Mouse (Mus musculus) gastrocnemius, postnatal 10 days (tissue): ENCODE measurements around the gene Lrrc75b. TPM values are rescaled to one million over a fixed set of nuclear protein-coding genes. Genes with fewer than 3 reads are reported as not detected.
"Not testable (repeated sequence)": the region's sequence is repeated elsewhere in the genome, so short reads cannot be mapped to it uniquely, and the experiment has no call there.

Source experiments
- DNase-seq: peaks from one replicate; pipeline ENCODE4 v3.0.0; 2021; ENCODE audit warnings: mixed read lengths
- total RNA-seq, 2 experiments: library from RNA; stranded (reverse); gene quantifications; 2 replicates each; pipeline ENCODE4 v1.2.3; 2021

Gene Lrrc75b
- total RNA-seq, 2 experiments from 2014 or later, result 1.3 to 1.9 TPM

DNA sequence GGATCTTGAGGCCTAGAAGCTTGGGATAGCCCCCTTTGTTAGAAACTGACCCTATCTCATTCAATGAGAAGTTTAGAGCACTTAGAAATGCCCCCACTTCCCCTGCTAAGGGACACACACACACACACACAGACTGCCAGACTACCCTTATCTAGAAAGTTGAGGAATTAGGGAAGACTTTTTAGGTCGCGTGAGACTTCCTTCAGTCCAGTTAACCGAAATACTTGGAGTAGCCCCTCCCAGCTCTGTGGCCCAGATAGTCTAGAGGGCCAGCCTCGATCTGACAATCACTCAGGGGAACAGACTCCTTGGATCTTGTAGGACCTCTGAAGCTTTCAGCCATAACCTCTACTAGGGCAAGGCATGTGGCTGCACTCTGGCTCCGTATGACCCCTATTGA lies 7.9 kb upstream of the Lrrc75b start:
- no peak for DNase-seq

DNA sequence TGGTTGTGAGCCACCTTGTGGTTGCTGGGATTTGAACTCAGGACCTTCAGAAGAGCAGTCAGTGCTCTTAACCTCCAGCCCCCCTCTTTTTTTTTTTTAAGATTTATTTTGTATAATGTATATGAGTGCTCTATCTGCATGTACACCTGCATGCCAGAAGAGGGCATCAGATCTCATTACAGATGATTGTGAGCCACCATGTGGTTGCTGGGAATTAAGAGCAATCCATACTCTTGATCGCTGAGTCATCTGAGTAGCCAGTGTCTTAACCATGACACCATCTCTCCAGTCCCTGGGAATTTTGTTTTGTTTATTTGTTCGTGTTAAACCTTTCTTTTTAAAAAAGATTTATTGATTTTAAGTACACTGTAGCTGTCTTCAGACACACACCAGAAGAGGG lies 6.6 kb upstream of the Lrrc75b start:
- not testable (repeated sequence) for DNase-seq

DNA sequence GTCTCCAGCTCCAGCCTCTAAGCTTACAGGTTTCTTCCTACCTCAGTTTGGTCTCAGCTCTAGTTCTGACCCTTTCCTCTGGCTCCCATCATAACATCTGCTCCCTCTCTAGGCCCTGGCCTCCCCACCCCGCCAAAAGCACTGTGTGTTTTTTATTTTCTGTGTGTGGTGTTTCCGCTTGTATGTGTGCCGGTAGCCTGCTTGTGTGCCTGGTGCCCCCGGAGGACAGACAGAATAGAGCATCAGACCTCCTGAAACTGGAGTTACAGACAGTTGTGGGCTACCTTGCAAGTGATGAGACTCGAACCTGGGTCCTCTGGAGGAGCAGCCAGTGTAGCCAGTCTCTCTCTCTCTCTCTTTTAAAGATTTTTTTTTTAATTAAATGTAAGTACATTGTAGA lies 6.2 kb upstream of the Lrrc75b start:
- no peak for DNase-seq

DNA sequence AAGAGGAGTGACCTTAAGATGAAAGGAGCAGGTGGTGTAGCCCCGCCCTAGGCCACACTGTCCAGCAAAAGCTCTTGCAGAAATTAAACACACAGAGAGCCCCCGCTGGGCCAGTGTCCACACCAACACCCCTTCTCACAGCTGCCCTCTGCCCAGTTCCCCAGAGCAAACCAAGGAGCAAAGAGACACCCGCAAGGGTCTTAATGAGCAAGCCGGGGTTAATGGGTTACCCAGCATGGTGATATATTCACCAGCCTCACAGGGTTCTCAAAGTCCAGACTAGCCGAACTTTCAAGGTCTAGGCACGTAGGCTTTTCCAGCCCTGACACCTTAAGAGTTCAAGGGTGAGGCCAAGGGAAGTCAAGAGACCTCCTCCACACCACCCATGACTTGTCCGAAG lies 5.8 kb upstream of the Lrrc75b start:
- DNase-seq, result no peak

DNA sequence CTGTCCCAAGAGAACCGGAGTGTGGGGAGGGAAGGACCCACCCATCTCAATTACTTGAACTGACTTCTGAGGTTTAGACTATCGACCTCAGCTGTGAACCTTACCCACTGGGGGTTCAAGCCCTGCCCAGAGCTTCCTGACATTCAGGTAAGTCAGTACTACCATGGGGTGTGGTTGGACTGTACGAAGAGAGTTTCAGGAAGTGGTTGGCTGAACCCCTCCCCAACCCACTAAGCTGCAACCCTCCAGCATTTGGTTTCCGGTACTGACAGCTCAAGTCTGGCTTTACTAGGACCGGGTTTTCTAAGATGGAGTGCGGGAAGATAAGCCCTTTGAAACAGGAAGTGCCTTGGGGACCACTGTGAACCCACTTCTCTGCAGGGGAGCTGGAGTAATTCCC lies 5.3 kb upstream of the Lrrc75b start:
- DNase-seq, result no peak

DNA sequence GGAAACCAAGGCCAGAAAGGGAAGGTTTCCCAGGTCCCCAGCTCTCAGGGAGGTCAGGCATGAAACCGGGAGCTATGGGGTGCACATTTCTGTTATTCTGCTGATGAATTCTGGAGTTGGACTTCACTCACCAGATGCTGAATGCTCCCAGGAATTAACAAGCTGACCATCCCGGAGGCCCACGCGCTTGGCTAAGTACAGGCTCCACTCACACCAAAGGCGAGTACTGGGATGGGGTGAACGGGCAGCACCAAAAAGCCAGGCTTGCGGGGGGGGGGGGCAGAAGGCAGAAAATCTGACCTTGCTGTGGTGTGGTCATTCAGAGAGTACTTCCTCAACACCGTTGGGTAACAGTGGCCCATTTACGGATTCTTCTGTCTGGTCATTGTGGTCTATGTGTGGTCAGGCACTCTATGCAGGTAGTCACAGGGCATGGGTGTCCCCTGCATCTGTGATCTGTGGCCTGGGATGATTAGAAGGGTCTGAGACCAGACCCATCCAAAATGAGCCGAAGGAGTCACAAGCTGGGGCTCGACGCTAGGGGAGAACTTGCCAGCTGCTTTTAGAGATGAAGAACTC lies 4.6 kb upstream of the Lrrc75b start:
- DNase-seq, result no peak

DNA sequence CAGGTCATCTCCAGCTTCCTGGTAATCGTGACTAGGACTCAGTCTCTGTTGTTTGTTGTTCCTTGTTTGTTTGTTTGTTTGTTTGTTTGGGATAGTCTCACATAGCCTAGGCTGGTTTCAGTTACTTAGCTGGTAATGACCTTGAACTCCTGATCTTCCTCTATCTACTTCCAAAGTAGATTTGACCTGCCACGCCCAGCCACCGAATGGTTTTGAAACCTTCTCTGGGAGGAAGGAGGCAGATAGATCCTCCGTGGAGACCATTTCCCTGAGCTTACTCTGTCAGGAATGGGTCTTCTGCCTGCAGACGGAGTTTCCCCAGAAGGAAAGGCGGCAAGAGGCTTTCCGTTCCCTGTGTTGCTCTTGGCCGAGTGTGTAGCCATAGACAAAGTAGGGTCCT lies 2.5 kb upstream of the Lrrc75b start:
- no peak for DNase-seq

DNA sequence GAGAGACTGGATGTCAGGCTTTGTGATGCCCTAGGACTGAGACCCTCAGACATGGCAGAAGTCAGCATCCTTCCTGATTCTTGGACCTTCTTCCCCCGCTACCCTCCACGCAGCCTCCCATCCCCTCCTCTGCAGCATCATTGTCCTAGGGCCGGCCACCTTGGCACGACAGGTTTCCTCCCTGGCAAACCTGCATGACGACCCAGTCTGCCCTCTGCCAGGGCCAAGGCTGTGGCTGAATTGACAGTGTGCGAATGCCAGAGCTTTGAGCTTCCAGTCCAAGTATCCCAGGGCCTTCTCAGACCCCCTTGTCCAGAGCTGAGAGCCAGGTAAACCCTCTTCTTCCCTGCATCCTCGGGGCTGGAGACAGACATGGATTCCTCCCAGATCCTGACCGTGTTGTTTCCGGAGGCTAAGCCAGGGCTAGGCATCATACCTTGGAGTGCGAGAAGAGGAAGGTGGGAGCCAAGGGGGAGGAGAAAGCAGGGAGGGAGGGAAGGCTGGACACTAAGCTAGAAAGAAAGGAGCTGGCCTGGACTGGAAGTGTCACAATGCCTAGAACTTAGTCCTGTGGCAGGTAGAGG lies 1.0 kb upstream of the Lrrc75b start, which contains the start of gene Ggt1:
Ggt1 (plus strand) TSS at position 534 of the 584 bp plus-strand sequence.
- no peak for DNase-seq

DNA sequence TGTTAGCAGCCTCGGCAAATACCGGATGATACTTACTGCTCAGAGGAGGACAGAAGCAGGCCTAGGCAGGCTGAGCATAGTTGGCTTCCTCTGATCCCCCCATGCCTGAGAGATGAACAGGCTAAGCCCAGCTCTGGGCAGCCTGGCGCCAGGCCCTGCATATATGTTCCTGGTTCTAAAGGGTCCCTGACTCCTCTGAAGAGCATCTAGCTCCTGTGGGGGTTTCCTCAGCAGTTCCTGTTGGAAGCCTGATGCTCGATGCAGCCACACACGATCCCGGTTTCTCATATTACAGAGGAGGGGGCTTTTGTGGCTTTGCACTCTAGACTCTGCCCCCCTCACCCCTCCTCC lies 394 bp upstream of the Lrrc75b start:
- DNase-seq, result no peak

DNA sequence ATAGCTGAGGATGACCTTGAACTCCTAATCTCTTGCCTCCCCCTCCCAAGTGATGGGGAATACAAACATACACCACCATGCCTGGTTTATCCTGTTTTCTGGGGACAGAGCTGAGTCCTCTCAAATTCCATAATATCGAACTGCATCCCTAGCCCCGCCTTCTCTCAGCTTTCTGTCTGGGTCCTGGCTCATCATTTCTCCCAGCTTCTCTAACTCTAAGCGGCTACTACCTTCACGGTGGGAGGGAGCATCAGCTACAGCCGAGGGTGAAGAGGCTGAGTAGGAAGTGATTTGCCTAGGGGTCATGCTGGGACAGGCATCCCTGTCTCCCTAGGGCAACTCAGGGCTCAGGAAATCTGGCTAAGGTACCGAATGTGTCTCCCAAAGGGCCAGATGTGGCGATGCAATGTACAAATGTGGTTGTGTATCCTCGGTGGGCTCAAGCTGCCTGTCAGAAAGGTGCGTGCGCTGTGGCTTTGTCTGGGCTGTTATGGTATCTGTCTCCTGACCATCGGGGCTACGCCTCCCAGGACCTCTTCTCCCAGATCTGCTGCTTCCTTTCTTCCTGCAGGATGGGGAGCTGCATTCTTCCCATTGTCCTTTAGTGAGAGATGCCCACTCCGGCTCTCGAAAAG lies 972 bp downstream of the Lrrc75b start:
- DNase-seq, result no peak

DNA sequence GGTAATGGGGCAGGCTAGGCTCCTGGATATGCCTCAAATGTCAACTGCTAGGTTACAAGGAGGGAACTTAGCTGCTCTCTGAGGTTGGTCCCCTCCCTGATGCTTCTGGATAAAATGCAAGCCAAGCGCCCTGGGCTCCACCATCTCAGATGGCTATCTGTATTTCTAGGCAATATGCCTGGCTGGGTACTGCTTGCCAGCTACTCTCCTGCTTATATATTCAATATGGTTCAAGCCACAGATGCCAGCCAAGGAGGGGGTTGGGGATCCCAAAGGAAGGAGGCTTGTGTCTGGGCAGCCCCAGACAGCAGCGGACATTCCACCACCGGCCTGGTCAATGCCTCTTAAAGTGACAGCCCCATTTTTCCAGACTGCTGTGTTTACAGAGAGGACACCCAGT lies 1.6 kb downstream of the Lrrc75b start:
- no peak for DNase-seq

DNA sequence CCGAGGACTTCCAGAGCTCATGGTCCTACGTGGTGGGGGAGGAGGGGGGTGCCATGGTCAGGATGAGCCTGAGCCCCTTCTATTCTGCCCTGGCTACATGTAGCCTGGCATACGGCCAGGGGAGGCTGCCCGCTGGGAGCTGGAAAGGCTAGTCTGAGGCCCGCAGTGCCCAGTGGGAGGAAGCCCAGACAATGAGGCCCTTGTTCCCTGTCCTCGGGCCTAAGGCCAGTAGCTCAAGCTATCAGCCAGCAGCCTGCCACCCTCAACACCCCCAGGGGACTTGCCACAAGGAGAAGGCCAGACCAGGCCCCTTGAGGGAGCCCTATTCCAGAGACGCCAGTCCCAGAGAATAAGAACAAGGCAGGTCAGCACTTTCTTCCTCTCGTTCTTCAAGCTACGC lies 4.1 kb downstream of the Lrrc75b start:
- DNase-seq, result peak; percentile 42

DNA sequence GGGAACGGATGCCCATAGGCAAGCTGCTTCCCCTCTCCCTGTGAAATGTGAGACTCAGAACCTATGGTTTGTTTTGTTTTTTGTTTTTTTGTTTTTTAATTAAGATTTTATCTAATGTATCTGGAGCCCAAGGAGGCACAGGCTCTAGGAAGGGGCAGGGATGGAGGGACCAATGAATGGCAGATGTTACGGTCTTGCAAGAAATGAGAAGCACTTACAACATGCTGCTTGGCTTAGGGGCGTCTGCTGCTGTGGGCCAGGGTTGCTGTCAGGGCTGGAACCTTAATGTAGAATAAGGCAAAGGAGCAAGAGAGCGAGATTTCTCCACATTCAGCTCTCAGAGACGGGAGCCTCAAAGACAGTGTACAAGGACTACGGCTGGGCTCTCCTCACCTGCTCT lies 4.6 kb downstream of the Lrrc75b start:
- DNase-seq, result no peak

DNA sequence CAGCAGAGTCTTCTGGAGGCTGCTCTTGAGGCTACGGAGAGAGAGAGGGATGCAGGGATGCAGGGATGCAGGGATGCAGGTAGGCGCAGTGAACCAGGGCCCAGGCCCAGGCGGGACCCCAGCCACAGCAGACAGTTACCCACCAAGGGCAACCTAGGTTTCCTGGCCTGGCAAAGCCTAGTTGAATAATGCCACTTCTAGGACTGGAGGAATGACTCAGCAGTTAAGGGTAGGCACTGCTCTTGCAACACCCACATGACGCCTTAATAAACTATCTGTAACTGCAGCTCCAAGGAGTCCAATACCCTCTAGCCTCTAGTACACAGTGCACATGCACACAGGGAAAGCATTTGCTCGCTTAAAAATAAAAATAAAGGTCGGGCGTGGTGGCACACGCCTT lies 6.0 kb downstream of the Lrrc75b start:
- no peak for DNase-seq

DNA sequence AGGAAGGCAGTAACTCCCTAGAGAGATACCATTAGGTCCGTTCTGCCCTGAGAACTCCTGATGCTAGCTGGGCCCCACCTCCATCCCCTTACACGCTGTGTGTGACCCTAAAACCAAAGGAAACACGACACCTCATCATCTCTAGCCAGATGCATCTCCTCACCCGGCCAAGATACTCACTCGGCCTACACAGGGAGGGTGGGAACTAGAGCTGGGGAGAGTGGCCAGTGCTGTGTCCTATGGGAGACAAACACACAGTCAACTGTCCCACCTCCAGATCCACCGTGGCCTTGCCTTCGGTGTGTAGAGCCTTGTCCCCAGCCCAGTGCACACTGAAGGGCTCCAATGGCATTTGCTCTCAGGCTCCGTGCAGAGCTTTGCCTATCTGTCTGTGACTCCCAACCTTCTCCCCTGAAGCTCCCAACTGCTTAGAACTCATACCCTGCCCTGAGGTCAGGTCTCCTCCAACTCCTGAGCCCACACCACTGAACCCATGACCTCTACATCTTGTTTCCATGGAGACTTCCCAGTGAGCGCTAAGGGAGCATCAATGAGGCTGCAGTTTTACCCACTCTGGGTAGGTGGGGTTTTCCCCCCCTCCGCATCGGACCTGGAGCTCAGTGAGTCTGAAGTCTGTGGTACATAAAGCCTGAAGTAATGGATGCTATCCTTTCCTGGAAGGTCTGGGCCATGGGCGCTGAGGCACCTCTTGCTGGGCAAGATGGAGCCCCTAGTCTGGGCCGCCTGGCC lies 7.3 kb downstream of the Lrrc75b start:
- no peak for DNase-seq

DNA sequence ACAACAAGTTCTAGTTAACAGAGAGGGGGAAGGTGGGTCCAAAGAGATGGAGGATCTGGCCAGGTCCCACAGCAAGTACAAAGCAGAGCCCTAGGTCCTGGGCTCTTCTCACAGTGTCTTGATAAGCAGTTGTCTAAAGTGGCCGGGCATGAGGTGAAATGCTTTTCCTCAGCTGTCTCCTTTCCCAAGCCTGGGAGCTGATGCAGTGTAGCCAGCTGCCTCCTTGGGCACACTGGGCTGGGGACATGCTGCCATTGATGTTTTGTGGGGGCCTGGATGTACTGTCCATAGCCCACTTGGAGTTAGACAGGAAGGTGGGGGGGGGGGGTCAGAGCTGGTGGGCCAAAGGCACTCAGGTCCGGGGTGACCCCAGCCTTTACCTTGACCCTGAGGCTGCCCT lies 8.0 kb downstream of the Lrrc75b start:
- DNase-seq, result no peak

DNA sequence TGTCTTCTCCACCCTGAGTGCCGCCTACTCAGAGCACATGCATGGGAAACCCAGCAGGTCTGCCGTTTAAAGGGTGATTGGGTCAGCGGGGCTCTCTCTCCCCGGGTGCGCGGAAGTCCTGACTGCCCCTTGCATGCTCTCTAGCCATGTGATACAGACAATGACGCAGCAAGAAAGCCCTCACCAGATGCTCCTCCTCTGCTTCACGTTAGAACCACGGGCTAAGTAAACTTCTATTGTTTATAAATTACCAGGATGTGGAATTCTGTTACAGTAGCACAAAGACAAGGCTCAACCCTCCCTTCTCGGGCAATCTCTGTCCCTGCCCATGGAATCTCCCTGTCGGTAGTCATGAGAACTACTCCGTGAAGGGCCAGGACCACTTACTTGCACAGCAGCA lies 9.0 kb downstream of the Lrrc75b start:
- no peak for DNase-seq

DNA sequence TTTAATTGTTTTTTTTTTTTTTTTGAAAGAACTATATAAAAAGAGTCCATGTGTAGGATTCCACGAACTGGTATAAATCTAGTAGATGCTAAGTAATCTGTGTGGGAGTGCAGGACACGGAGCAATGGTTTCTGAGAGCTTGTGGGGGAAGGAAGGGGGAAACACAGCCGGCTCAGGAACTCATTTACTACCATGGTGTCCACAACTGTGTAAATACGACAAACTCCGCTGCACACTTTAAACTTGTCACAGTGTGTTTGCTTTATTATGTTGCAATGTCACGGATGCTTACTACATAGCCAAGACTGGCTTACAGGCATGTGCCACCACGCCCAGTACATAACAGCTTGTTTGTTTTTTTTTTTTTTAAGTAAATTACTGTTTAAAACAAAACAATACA lies 10.2 kb downstream of the Lrrc75b start:
- no peak for DNase-seq

DNA sequence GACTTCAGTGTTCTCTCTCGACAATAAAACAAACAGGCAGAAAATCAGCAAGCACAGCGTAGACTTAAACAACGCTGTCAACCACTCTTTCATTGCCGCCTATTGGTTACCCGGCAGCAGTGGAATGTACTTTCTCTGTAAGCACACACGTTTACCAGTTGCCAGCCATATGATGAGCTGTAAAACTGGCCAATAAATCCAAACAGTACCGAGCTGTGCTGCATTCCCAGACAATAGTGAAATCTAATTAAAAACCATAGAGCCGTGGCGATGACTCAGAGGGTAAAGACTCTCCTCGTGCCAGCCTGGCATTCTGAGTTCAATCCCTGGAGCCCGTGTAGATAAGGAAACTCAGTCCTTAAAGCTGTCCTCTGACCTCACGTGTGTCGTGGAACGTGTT lies 11.6 kb downstream of the Lrrc75b start:
- DNase-seq, result no peak

DNA sequence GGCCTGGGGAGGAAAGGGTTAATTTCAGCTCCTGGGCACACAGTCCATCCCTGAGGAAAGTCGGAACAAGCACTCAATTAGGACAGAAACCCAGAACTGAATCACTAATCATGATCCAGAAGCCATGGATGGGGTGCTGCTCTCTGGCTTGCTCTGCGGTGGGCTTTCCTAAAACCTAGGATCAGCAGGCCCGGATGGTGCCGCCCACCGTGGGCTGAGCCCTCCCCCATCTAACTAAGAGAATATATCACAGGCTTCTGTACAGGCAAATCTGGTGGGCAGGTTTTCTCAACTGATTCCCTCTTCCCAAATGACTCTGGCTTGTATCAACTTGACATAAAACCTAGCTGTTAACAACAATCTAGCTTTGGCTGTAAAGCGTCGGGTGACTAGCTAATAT lies 12.2 kb downstream of the Lrrc75b start:
- no peak for DNase-seq

DNA sequence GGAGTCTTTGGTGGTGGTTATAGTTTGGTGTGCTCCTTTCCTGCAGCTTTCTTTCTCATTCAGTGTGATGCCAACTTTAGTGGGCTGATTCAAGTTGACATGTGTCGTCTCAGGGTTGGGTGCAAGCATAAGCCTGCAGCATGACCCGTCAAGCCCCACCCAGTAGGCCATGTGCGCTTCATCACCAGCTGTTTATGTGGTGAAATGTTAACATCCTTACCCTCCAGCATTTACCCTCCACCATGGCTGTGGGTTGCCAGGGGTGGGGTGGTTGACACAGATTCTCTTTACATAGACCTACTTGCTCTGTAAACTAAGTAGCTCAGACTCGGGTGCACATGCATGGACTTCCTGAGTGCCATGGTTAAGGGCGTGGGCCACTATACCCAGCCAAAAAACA lies 24.0 kb downstream of the Lrrc75b start:
- DNase-seq, result no peak

DNA sequence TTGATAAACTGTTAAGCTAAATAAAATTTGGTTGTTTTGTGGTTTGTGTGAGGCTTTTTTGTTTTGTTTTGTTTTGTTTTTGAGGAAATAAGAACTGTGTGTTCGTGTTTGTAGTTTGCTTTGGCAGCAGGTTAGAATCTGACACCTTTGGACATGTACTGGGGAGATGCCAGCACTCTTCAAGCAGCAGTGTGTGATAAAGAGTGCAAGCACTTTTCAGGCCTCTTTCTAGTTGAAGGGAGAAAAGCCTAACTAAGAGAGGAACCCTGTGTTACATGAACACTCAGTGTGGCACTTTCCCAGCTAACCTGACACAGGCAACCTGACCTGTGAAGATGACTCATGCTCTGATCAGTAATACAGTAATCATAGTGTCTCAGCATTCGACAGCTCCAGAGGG lies 24.7 kb downstream of the Lrrc75b start:
- no peak for DNase-seq

DNA sequence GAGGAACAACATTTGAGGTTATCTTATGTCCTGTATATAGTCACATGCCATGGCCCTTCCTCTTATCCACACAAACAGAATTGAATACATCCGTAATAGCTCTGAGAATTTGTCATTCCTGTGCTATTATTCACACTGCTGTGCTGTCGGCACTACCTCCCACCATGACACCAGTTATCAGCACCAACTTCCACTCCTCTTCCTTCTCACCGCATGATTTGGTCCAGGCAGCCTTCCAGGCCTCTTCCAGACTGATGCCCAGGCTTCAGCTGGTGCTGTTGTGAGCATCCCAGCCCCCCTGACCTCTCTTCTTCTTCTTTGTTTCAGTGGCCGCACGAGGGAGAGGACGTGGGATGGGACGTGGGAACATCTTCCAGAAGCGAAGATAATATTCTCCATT lies 25.2 kb downstream of the Lrrc75b start:
- DNase-seq, result no peak

DNA sequence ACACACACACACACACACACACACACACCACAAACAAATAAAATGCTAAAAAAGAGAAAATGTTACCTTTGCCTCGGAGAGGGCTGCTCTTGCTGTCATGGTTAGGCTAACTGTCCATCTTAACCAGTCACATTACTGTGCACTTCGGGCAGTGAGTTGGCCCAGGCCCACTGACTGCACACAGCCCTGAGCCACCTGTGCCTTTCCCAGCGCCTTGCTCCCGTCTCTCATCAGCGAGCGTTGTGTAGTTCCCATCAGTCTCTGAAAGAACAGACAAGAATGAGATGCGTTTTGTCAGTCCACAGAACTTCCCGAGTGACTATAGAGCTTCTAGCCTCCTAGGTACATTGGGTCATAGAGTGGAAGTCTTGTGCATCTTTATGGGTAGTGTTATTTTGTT lies 25.9 kb downstream of the Lrrc75b start:
- DNase-seq, result no peak
